Mouse (Mus musculus) common myeloid progenitor, adult 5-6 weeks (primary cell): ENCODE measurements around the gene Gsdme. TPM values are rescaled to one million over a fixed set of nuclear protein-coding genes. Genes with fewer than 3 reads are reported as not detected.
A peak's percentile ranks its signal among the peaks of the same experiment; 100 is the strongest.

Experiments used
- ATAC-seq: replicated peaks from 2 replicates; pipeline ENCODE4 v1.8.0; 2016; ENCODE audit warnings: low read depth, mild to moderate bottlenecking, moderate TSS enrichment, inconsistent platforms; ENCODE audit not compliant: poor library complexity, severe bottlenecking
- total RNA-seq: library from RNA; stranded (forward); fragments of 200-1000, 187-1606 nt; gene quantifications from 2 replicates; pipeline ENCODE4 v1.2.3, GENCODE M21; 2017

Gsdme gene
- total RNA-seq = 6.6 and 9.5 TPM in 2 replicates

GRCm38 (mm10) chr6:50263670-50264069 is at the start of gene Gsdme:
Gsdme (minus strand) TSS chr6:50263862.
- ATAC-seq = no peak

- peak; percentile 94 for ATAC-seq
Observed at GRCm38 (mm10) chr6:50312647-50313046, 49.0 kb upstream of the Gsdme start.

GRCm38 (mm10) chr6:50309019-50309418 is 45.4 kb upstream of the Gsdme start:
- ATAC-seq = no peak

- peak; percentile 51 for ATAC-seq
Observed at GRCm38 (mm10) chr6:50306625-50307024, 43.0 kb upstream of the Gsdme start.

- peak; percentile 92 for ATAC-seq
Observed at GRCm38 (mm10) chr6:50304949-50305491, 41.4 kb upstream of the Gsdme start.

- ATAC-seq = no peak
Observed at GRCm38 (mm10) chr6:50301121-50301520, 37.5 kb upstream of the Gsdme start.

- no peak for ATAC-seq
Observed at GRCm38 (mm10) chr6:50300622-50301021, 37.0 kb upstream of the Gsdme start.

GRCm38 (mm10) chr6:50299071-50299470 is 35.4 kb upstream of the Gsdme start:
- no peak for ATAC-seq

- ATAC-seq = no peak
Observed at GRCm38 (mm10) chr6:50297671-50298070, 34.0 kb upstream of the Gsdme start.

GRCm38 (mm10) chr6:50295136-50295535 is 31.5 kb upstream of the Gsdme start:
- ATAC-seq = 0 out of 2 replicates have a peak, but pooled peaks have one; percentile 6

GRCm38 (mm10) chr6:50294128-50294527 is 30.5 kb upstream of the Gsdme start:
- peak; percentile 90 for ATAC-seq

GRCm38 (mm10) chr6:50291650-50292049 is 28.0 kb upstream of the Gsdme start:
- peak; percentile 92 for ATAC-seq

GRCm38 (mm10) chr6:50286881-50287280 is 23.2 kb upstream of the Gsdme start:
- ATAC-seq = no peak

- ATAC-seq = no peak
Observed at GRCm38 (mm10) chr6:50279642-50280041, 16.0 kb upstream of the Gsdme start.

GRCm38 (mm10) chr6:50273947-50274346 is 10.3 kb upstream of the Gsdme start:
- ATAC-seq = no peak

GRCm38 (mm10) chr6:50273416-50273815 is 9.8 kb upstream of the Gsdme start:
- no peak for ATAC-seq

- peak; percentile 53 for ATAC-seq
Observed at GRCm38 (mm10) chr6:50262310-50262709, 1.4 kb downstream of the Gsdme start.

GRCm38 (mm10) chr6:50261922-50262261 is 1.8 kb downstream of the Gsdme start:
- no peak for ATAC-seq

GRCm38 (mm10) chr6:50261201-50261921 is 2.3 kb downstream of the Gsdme start:
- peak; percentile 83 for ATAC-seq

GRCm38 (mm10) chr6:50255356-50255755 is 8.3 kb downstream of the Gsdme start:
- no peak for ATAC-seq

- peak; percentile 80 for ATAC-seq
Observed at GRCm38 (mm10) chr6:50254723-50255184, 8.9 kb downstream of the Gsdme start.

- peak; percentile 88 for ATAC-seq
Observed at GRCm38 (mm10) chr6:50252690-50253089, 11.0 kb downstream of the Gsdme start.
